Mouse (Mus musculus): ENCODE data around the gene Ak9. TPM values are rescaled to one million over a fixed set of nuclear protein-coding genes. Genes with fewer than 3 reads are reported as not detected.

Gene Ak9
- polyA plus RNA-seq (2017; shearing (Covaris generic)), result under 1 TPM; 0.05 to 0.10 TPM

DNA sequence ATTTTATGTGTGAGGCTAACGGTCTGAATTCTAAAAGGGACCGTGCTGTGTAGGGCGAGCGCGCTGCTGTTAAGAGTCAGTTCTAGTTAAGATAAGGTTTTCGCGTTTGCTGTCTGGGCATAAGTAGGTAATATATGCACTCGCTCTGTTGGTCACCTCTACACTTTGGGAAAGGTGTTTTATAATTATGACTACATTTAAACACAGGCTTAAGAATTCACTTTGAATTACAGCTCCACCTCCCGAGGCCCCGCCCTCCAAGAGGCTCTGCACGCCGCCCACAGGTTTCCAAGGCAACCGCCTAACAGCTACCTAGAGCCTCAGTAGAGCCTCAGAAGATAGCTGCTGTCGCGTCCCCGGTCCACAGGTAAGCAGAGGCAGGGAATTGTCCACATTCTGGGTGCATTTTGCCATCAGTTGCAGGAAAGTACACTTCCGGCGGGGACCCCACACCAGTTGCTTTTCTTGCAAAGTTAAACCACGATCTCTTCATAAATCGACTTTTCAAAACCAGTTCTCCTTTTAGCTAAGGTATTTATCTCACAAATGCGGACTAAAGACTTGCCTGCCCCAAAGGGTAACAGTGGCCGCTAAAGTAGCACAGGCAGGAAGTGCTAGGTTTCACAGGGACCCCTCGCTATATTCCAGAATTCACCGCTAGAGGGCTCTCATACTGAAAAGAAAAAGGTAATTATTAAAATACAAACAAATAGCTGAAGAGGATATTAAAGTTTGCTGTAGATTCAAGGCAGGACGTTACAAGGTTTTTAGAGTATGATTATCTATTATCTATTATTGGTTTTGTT lies at the start of gene Ak9:
Gene Ak9 (plus strand): TSS at position 342 of the 806 bp plus-strand sequence.

DNA sequence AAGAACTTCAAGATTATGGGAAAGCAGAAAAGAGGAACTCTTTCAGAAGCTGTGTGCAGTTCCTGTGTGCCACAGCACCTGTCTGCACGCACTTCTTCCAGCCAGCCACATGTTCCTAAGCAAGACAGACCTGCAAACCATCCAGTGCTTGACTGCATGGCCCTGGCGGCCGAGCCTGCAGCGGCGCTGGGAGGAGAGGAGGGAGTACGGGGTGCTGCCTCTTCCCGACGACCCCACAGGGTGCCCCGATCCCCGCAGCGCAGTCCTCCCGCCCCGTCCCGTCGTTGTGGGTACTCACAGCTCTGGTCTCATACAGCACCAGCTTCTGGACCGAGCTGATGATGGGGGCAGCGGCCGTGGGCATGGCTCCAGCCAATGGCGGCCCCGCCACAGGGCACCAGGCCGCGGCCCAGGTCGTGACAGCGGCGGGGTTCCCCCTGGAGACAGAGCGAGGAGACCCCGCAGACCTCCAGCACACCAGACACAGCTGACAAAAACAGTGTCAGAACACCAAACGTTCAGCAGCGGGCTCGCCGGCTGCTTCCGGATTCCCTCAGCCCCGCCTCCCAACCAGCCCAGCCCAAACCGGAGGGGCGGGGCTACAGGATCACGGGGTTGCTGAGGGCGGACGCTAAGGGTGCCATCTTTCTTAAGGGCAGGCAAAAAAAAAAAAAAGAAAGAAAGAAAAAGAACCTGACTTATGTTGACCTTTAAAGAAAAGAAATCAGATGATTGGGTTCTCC lies 920 bp upstream of the Ak9 start, which contains the start of gene Fig4:
Gene Fig4 (minus strand): TSS at position 572 of the 743 bp plus-strand sequence.

DNA sequence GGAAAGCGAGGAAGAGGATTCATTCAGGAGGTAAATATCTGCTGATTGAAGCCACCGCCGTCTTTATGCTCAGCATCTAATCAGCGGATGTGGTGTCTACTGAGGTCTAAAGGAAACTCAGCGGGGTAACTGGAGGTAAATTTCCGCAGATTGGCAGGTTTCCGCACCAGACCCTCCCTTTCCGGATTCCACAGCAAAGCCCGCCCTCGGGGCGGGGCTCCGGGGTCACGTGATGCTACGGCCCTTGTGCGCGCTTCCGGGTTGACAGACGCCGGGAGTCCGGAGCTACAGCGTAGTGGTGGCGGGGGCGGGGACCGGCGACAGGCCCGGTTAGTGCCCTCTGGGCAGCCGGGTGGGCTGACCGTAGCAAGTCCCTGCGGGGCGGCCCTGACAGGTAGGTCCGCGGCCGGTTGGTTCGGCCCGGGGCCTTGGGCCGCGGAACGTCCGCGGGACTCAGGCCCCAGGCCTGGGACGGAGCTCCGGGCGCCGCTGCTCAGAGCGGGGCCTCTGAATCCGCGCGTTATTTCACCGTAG lies 146.4 kb downstream of the Ak9 start, which contains the start of gene Zbtb24:
Gene Zbtb24 (plus strand): TSS at position 247 of the 534 bp plus-strand sequence.

DNA sequence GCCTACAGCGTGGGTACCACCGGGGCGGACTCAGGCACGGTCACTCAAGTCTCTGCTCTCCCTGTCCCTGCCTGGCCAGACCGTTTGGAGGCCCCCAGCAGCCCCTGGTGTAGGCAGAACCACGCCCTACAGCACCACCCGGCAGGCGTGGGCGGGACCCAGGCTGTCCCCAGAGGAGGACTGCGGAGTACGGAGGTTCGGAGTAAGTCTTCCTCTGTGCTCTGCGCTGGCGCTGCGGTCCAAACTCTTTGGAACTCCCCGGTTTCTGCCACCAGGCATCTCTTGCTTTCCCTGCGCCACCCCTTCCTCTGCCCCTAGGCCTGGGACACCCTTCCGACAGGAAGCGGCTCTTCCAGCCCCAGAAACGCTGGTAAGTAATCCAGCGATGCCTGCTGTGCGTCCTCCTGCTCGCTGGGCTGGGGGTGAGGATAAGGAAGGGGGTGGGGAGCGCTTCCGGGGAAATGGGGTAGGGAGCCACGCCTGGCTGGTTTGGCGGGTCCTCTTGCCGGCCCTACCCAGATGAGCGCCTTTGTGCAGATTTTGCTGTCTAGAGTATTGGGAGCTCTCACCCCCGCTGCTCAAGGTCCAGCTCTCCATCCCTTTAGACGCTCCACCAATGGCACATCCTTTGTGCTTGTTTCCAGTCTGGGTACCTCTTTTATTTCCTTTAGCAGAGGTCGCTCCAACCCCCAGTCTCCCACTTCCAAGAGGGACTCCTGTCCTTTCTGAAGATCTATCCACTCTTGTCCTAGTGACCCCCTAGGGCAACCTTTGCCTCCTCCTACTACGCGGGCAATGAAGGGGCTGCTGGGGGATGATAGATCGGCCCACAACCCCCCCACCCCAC lies 172.6 kb downstream of the Ak9 start, which contains the start of gene Mical1:
Gene Mical1 (plus strand): TSS at position 144 of the 847 bp plus-strand sequence.

Other genes starting within 250 kb of the Ak9 start
- not detected for gene Gpr6, start 231.7 kb upstream of the Ak9 start, polyA plus RNA-seq (2017; shearing (Covaris generic))
- 10 to 100 TPM; 25.4 to 35.9 TPM for gene Fig4, start 720 bp upstream of the Ak9 start, polyA plus RNA-seq (2017; shearing (Covaris generic))
- gene Zbtb24, start 146.4 kb downstream of the Ak9 start, polyA plus RNA-seq (2017; shearing (Covaris generic)), result 10 to 100 TPM; 42.5 to 43.8 TPM
- gene Mical1, start 172.3 kb downstream of the Ak9 start, polyA plus RNA-seq (2017; shearing (Covaris generic)), result 100 to 1,000 TPM in 1 of 2 experiments, 10 to 100 TPM in 1; 78.8 to 111 TPM
- 10 to 100 TPM; 41.7 to 47.4 TPM for gene Smpd2, start 186.4 kb downstream of the Ak9 start, polyA plus RNA-seq (2017; shearing (Covaris generic))
- gene Ppil6, start 186.5 kb downstream of the Ak9 start, polyA plus RNA-seq (2017; shearing (Covaris generic)), result under 1 TPM in 1 of 2 experiments, not detected in 1; 0.52 TPM
- gene Cd164, start 215.4 kb downstream of the Ak9 start, polyA plus RNA-seq (2017; shearing (Covaris generic)), result 100 to 1,000 TPM; 183 to 223 TPM

All from activated CD4-positive, CD25-positive, alpha-beta regulatory T cell (primary cell).